Mouse (Mus musculus): Measurements from ENCODE around the gene Efcab11. TPM values are rescaled to one million over a fixed set of nuclear protein-coding genes. Genes with fewer than 3 reads are reported as not detected.

Efcab11 gene
- polyA plus RNA-seq, 2 experiments, result 6.4 to 8.3 TPM

- no peaks in the 10 kb centered on the region for H3K36me3 ChIP-seq (ENCODE audit: control insufficient read depth, insufficient read depth, low read length)
- no peak for TF ChIP-seq POLR2A (IDR thresholded peaks at IDR 0.05; ENCODE audit: borderline replicate concordance, extremely low read depth, insufficient read depth, insufficient read length)
- DNase-seq (ENCODE audit: low spot score), result no peak
Measured at GRCm38 (mm10) chr12:99874609-99875008, 9.6 kb downstream of the Efcab11 start.

GRCm38 (mm10) chr12:99873443-99873842 lies 10.8 kb downstream of the Efcab11 start:
- no peak for DNase-seq (ENCODE audit: low spot score)
- WGBS, result 64% methylated on average over 3 of the region's 3 CpGs
- H3K36me3 ChIP-seq (ENCODE audit: control insufficient read depth, insufficient read depth, low read length), result no peaks in the 10 kb centered on the region

More at GRCm38 (mm10) chr12:99874609-99875008, 9.6 kb downstream of the Efcab11 start:
- Histone ChIP-seq H3K27me3 (ENCODE audit: control insufficient read depth, insufficient read depth, low read length) (no peaks in the 10 kb centered on the region), H3K9ac (ENCODE audit: low read depth, low read length, severe bottlenecking) (no peak overlapping the region), H3K27ac (replicated peaks; ENCODE audit: low read depth, low read length) (no peak overlapping the region), H3K4me3 (replicated peaks; ENCODE audit: low read length) (no peak overlapping the region), H3K4me1 (ENCODE audit: control insufficient read depth, insufficient read depth, low read length) (no peaks in the 10 kb centered on the region), H3K4me2 (replicated peaks; ENCODE audit: low read depth, low read length, severe bottlenecking) (no peak overlapping the region), H3K9me3 (ENCODE audit: control insufficient read depth, low read length) (no peaks in the 10 kb centered on the region)
- ATAC-seq (ENCODE audit: low FRiP score, low read depth), result no peak
- WGBS, result 82% methylated on average over 6 of the region's 6 CpGs

GRCm38 (mm10) chr12:99868821-99869220 lies 15.4 kb downstream of the Efcab11 start:
- no peak overlapping the region for H3K4me3 ChIP-seq (replicated peaks; ENCODE audit: low read length)
- no peak overlapping the region for H3K4me2 ChIP-seq (replicated peaks; ENCODE audit: low read depth, low read length, severe bottlenecking)
- no peaks in the 10 kb centered on the region for H3K36me3 ChIP-seq (ENCODE audit: control insufficient read depth, insufficient read depth, low read length)
- no peaks in the 10 kb centered on the region for H3K4me1 ChIP-seq (ENCODE audit: control insufficient read depth, insufficient read depth, low read length)
- no peak overlapping the region for H3K27ac ChIP-seq (replicated peaks; ENCODE audit: low read depth, low read length)
- ATAC-seq (ENCODE audit: low FRiP score, low read depth) (no peak), DNase-seq (ENCODE audit: low spot score) (no peak)
- no peak overlapping the region for H3K9ac ChIP-seq (ENCODE audit: low read depth, low read length, severe bottlenecking)
- H3K27me3 ChIP-seq (ENCODE audit: control insufficient read depth, insufficient read depth, low read length), result no peaks in the 10 kb centered on the region
- WGBS, result 96% methylated on average over 1 of the region's 1 CpGs
- TF ChIP-seq POLR2A (IDR thresholded peaks at IDR 0.05; ENCODE audit: borderline replicate concordance, extremely low read depth, insufficient read depth, insufficient read length), result no peak
- no peaks in the 10 kb centered on the region for H3K9me3 ChIP-seq (ENCODE audit: control insufficient read depth, low read length)

More at GRCm38 (mm10) chr12:99873443-99873842, 10.8 kb downstream of the Efcab11 start:
- Histone ChIP-seq H3K4me1 (ENCODE audit: control insufficient read depth, insufficient read depth, low read length) (no peaks in the 10 kb centered on the region), H3K9ac (ENCODE audit: low read depth, low read length, severe bottlenecking) (no peak overlapping the region), H3K4me3 (replicated peaks; ENCODE audit: low read length) (no peak overlapping the region), H3K9me3 (ENCODE audit: control insufficient read depth, low read length) (no peaks in the 10 kb centered on the region), H3K27ac (replicated peaks; ENCODE audit: low read depth, low read length) (no peak overlapping the region), H3K4me2 (replicated peaks; ENCODE audit: low read depth, low read length, severe bottlenecking) (no peak overlapping the region), H3K27me3 (ENCODE audit: control insufficient read depth, insufficient read depth, low read length) (no peaks in the 10 kb centered on the region)
- no peak for ATAC-seq (ENCODE audit: low FRiP score, low read depth)
- TF ChIP-seq POLR2A (IDR thresholded peaks at IDR 0.05; ENCODE audit: borderline replicate concordance, extremely low read depth, insufficient read depth, insufficient read length), result no peak

GRCm38 (mm10) chr12:99864613-99865012 lies 19.6 kb downstream of the Efcab11 start:
- Histone ChIP-seq H3K9ac (ENCODE audit: low read depth, low read length, severe bottlenecking) (no peak overlapping the region), H3K4me3 (replicated peaks; ENCODE audit: low read length) (no peak overlapping the region), H3K36me3 (ENCODE audit: control insufficient read depth, insufficient read depth, low read length) (no peaks in the 10 kb centered on the region), H3K27me3 (ENCODE audit: control insufficient read depth, insufficient read depth, low read length) (no peaks in the 10 kb centered on the region), H3K4me1 (ENCODE audit: control insufficient read depth, insufficient read depth, low read length) (no peaks in the 10 kb centered on the region), H3K9me3 (ENCODE audit: control insufficient read depth, low read length) (no peaks in the 10 kb centered on the region), H3K4me2 (replicated peaks; ENCODE audit: low read depth, low read length, severe bottlenecking) (no peak overlapping the region), H3K27ac (replicated peaks; ENCODE audit: low read depth, low read length) (no peak overlapping the region)
- no peak for TF ChIP-seq POLR2A (IDR thresholded peaks at IDR 0.05; ENCODE audit: borderline replicate concordance, extremely low read depth, insufficient read depth, insufficient read length)
- no peak for DNase-seq (ENCODE audit: low spot score)
- ATAC-seq (ENCODE audit: low FRiP score, low read depth), result no peak

DNA sequence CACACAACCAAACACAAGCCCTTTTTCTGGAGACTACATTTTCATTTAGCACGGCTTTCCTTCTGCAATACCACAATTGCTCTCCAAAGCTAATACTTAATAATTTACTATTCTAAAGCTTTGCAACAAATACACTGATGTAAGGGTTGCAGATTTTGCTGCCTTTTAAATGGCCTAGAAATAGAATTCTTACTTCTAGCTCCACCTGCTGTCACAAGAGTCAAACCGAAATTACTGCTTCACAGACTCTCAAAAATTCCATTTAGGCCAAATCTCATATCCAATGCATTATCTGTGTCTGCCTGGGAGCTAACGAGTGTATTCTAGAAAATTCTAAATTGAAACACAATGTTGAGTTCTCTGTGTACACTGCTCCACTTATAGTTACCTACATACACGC lies 23.3 kb downstream of the Efcab11 start:
- no peak for TF ChIP-seq POLR2A (IDR thresholded peaks at IDR 0.05; ENCODE audit: borderline replicate concordance, extremely low read depth, insufficient read depth, insufficient read length)
- ATAC-seq (ENCODE audit: low FRiP score, low read depth), result no peak
- no peak overlapping the region for H3K4me2 ChIP-seq (replicated peaks; ENCODE audit: low read depth, low read length, severe bottlenecking)

More for the DNA sequence above, 23.3 kb downstream of the Efcab11 start:
- Histone ChIP-seq H3K9ac (ENCODE audit: low read depth, low read length, severe bottlenecking) (no peak overlapping the region), H3K4me1 (ENCODE audit: control insufficient read depth, insufficient read depth, low read length) (no peaks in the 10 kb centered on the region; the same call in 1 of the 2 replicates), H3K4me3 (replicated peaks; ENCODE audit: low read length) (no peak overlapping the region), H3K27me3 (ENCODE audit: control insufficient read depth, insufficient read depth, low read length) (no peaks in the 10 kb centered on the region), H3K27ac (replicated peaks; ENCODE audit: low read depth, low read length) (no peak overlapping the region), H3K36me3 (ENCODE audit: control insufficient read depth, insufficient read depth, low read length) (no peaks in the 10 kb centered on the region), H3K9me3 (ENCODE audit: control insufficient read depth, low read length) (no peaks in the 10 kb centered on the region)
- WGBS, result 68% methylated on average over 4 of the region's 4 CpGs
- peak; percentile 54 for DNase-seq (ENCODE audit: low spot score)
